Mouse (Mus musculus) cortical plate, adult 2 months (tissue): Measurements from ENCODE around the gene Ccl9. TPM values are rescaled to one million over a fixed set of nuclear protein-coding genes. Genes with fewer than 3 reads are reported as not detected.
A peak's percentile ranks its signal among the peaks of the same experiment; 100 is the strongest.

ENCODE experiments used
- H3K27ac ChIP-seq: fragments of 200-500 bp; 2 replicates; pipeline ENCODE4 v1.5.1; 2012; ENCODE audit warnings: low read length, control low read depth, inconsistent platforms; ENCODE audit not compliant: insufficient read depth
- H3K4me1 ChIP-seq: fragments of 200-500 bp; 2 replicates; pipeline ENCODE4 v1.6.1; 2011; ENCODE audit warnings: low read length; ENCODE audit not compliant: control insufficient read depth, insufficient read depth
- H3K4me3 ChIP-seq: fragments of 200-500 bp; 2 replicates; pipeline ENCODE4 v1.5.1; 2011; ENCODE audit warnings: mild to moderate bottlenecking, low read length, control low read depth; ENCODE audit not compliant: insufficient read depth
- CTCF ChIP-seq: fragments of 200-500 bp; IDR thresholded peaks from 2 replicates; pipeline ENCODE4 v1.5.1; 2011; ENCODE audit warnings: mild to moderate bottlenecking, control low read depth, low read length; ENCODE audit not compliant: insufficient read depth; ENCODE audit errors: extremely low read depth
- POLR2A ChIP-seq: fragments of 200-500 bp; IDR thresholded peaks from 2 replicates; pipeline ENCODE4 v1.6.1; 2011; ENCODE audit warnings: mild to moderate bottlenecking, low read length, control low read depth; ENCODE audit not compliant: insufficient read depth; ENCODE audit errors: extremely low read depth
- polyA plus RNA-seq: library from polyadenylated mRNA; depleted of rRNA; stranded (reverse); fragments of >200 nt; gene quantifications from 2 replicates; pipeline ENCODE4 v1.2.3, GENCODE M21; 2012

Gene Ccl9
- polyA plus RNA-seq, 1 experiment, result 2.1 TPM

GRCm38 (mm10) chr11:83598991-83599390, 20.6 kb upstream of the Ccl9 start:
- TF ChIP-seq CTCF, result no peak
- TF ChIP-seq POLR2A, result no peak
- H3K27ac ChIP-seq, result no peak overlapping the region
- no peak overlapping the region for H3K4me3 ChIP-seq
- no peaks in the 10 kb centered on the region for H3K4me1 ChIP-seq

GRCm38 (mm10) chr11:83598207-83598837, 19.9 kb upstream of the Ccl9 start:
- no peak overlapping the region for H3K4me3 ChIP-seq
- H3K27ac ChIP-seq, result no peak overlapping the region
- TF ChIP-seq CTCF (no peak), POLR2A (no peak)
- H3K4me1 ChIP-seq, result no peaks in the 10 kb centered on the region

GRCm38 (mm10) chr11:83597796-83598195, 19.4 kb upstream of the Ccl9 start:
- TF ChIP-seq POLR2A, result no peak
- TF ChIP-seq CTCF, result no peak
- H3K4me3 ChIP-seq, result no peak overlapping the region
- no peak overlapping the region for H3K27ac ChIP-seq
- H3K4me1 ChIP-seq, result no peaks in the 10 kb centered on the region

GRCm38 (mm10) chr11:83595669-83596455, 17.4 kb upstream of the Ccl9 start:
- no peak overlapping the region for H3K4me3 ChIP-seq
- no peak overlapping the region for H3K27ac ChIP-seq
- H3K4me1 ChIP-seq, result no peaks in the 10 kb centered on the region
- TF ChIP-seq POLR2A (no peak), CTCF (no peak)

- TF ChIP-seq CTCF (no peak), POLR2A (no peak)
- Histone ChIP-seq H3K27ac (no peak overlapping the region), H3K4me1 (no peaks in the 10 kb centered on the region), H3K4me3 (no peak overlapping the region)
Observed at GRCm38 (mm10) chr11:83593453-83593852, 15.0 kb upstream of the Ccl9 start.

GRCm38 (mm10) chr11:83592853-83593252, 14.4 kb upstream of the Ccl9 start, which contains the start of gene Ccl6:
Ccl6 (minus strand) TSS chr11:83593087.
- H3K27ac ChIP-seq, result 0 out of 2 replicates have a peak within 1 kb of the TSS, but pooled peaks have one; percentile 23

GRCm38 (mm10) chr11:83584232-83584631, 5.8 kb upstream of the Ccl9 start:
- Histone ChIP-seq H3K27ac (no peak overlapping the region), H3K4me1 (no peaks in the 10 kb centered on the region), H3K4me3 (no peak overlapping the region)
- TF ChIP-seq CTCF (no peak), POLR2A (no peak)

More at GRCm38 (mm10) chr11:83592853-83593252, 14.4 kb upstream of the Ccl9 start, which contains the start of gene Ccl6:
- H3K4me3 ChIP-seq, result no peak within 1 kb of the TSS
- no peaks in the 10 kb centered on the region for H3K4me1 ChIP-seq
- no peak for TF ChIP-seq CTCF
- TF ChIP-seq POLR2A, result no peak

- TF ChIP-seq POLR2A (no peak), CTCF (no peak)
- Histone ChIP-seq H3K4me1 (no peaks in the 10 kb centered on the region), H3K27ac (no peak overlapping the region), H3K4me3 (no peak overlapping the region)
Observed at GRCm38 (mm10) chr11:83583450-83583754, 5.0 kb upstream of the Ccl9 start.

- H3K4me3 ChIP-seq, result no peak overlapping the region
- no peak for TF ChIP-seq POLR2A
- TF ChIP-seq CTCF, result no peak
- H3K4me1 ChIP-seq, result no peaks in the 10 kb centered on the region
- no peak overlapping the region for H3K27ac ChIP-seq
Observed at GRCm38 (mm10) chr11:83582626-83583449, 4.4 kb upstream of the Ccl9 start.
